Mouse (Mus musculus) heart, adult 2 months (tissue): Measurements from ENCODE around the gene Gpat3.

ENCODE experiments used
- EP300 ChIP-seq: fragments of 200-500 bp; IDR thresholded peaks from 2 replicates; pipeline ENCODE4 v1.6.1; 2011; ENCODE audit warnings: low read depth, low read length, control low read depth; ENCODE audit not compliant: insufficient read depth
- POLR2A ChIP-seq: fragments of 200-500 bp; IDR thresholded peaks from 2 replicates; pipeline ENCODE4 v1.6.1; 2011; ENCODE audit warnings: mild to moderate bottlenecking, low read depth, low read length, control low read depth; ENCODE audit not compliant: insufficient read depth

- TF ChIP-seq POLR2A (no peak), EP300 (no peak)
Observed at GRCm38 (mm10) chr5:100901046-100901445, 55.5 kb downstream of the Gpat3 start.
